Mouse (Mus musculus) lung, postnatal 0 days (tissue): ENCODE measurements around the gene Mmp24. TPM values are rescaled to one million over a fixed set of nuclear protein-coding genes. Genes with fewer than 3 reads are reported as not detected.

Experiments used
- ATAC-seq: fragments of 200-750 bp; cut with Nextera tagmentation; 2 replicates; pipeline ENCODE4 v1.8.0; 2017; ENCODE audit warnings: moderate library complexity
- DNase-seq: peaks from one replicate; pipeline ENCODE4 v3.0.0-alpha.2; 2016; ENCODE audit warnings: low spot score
- H3K27ac ChIP-seq: fragments of 300-500 bp; sonication (generic); 2 replicates; pipeline ENCODE4 v1.5.1; 2014; ENCODE audit warnings: antibody characterized with exemption, mild to moderate bottlenecking, low read length, mixed read lengths
- H3K27me3 ChIP-seq: fragments of 300-500 bp; sonication (generic); replicated peaks from 2 replicates; pipeline ENCODE4 v1.6.1; 2014; ENCODE audit warnings: low read length, mixed read lengths; ENCODE audit not compliant: insufficient read depth
- H3K36me3 ChIP-seq: fragments of 300-500 bp; sonication (generic); 2 replicates; pipeline ENCODE4 v1.6.1; 2014; ENCODE audit warnings: low read length, mixed read lengths; ENCODE audit not compliant: insufficient read depth
- H3K4me1 ChIP-seq: fragments of 300-500 bp; sonication (generic); 2 replicates; pipeline ENCODE4 v1.6.1; 2014; ENCODE audit warnings: antibody characterized with exemption, low read depth, low read length, mixed read lengths; ENCODE audit not compliant: insufficient read depth
- H3K4me2 ChIP-seq: fragments of 300-500 bp; sonication (generic); replicated peaks from 2 replicates; pipeline ENCODE4 v1.6.1; 2014; ENCODE audit warnings: low read depth, mild to moderate bottlenecking, low read length, moderate library complexity, mixed read lengths
- H3K4me3 ChIP-seq: fragments of 300-500 bp; sonication (generic); 2 replicates; pipeline ENCODE4 v1.5.1; 2014; ENCODE audit warnings: low read depth, low read length
- H3K9ac ChIP-seq: fragments of 300-500 bp; sonication (generic); replicated peaks from 2 replicates; pipeline ENCODE4 v1.6.1; 2014; ENCODE audit warnings: low read depth, mild to moderate bottlenecking
- H3K9me3 ChIP-seq: fragments of 300-500 bp; sonication (generic); 2 replicates; pipeline ENCODE4 v1.6.1; 2016; ENCODE audit warnings: low read length, mixed read lengths
- CTCF ChIP-seq: IDR thresholded peaks from 2 replicates; pipeline ENCODE4 v1.5.1; 2016; ENCODE audit warnings: antibody characterized with exemption, mild to moderate bottlenecking
- EP300 ChIP-seq: IDR thresholded peaks from 2 replicates; pipeline ENCODE4 v1.6.1; 2016; ENCODE audit warnings: antibody characterized with exemption, mild to moderate bottlenecking, control low read depth
- WGBS: fragments of 180-500 bp; shearing (Covaris S2); extraction: QIAGEN DNeasy Blood & Tissue Kit; methylation state at CpG from one replicate; pipeline ENCODE4 v1.1.7; 2014; 5-methylcytosine and 5-hydroxymethylcytosine counted together
- polyA plus RNA-seq: library from polyadenylated mRNA; unstranded; fragments of >200 nt; fragmentation: Nextera tagmentation; extraction: Ambion mirVana; gene quantifications from 2 replicates; pipeline ENCODE4 v1.2.1, GENCODE M21; 2015

Gene Mmp24
- polyA plus RNA-seq, 1 experiment from 2014 or later = 0.11 TPM

GRCm38 (mm10) chr2:155751014-155751786 lies 23.9 kb upstream of the Mmp24 start, which contains the start of gene Procr:
TSS of gene Procr (plus strand) at chr2:155751117.
- no peaks in the 10 kb centered on the region for H3K4me1 ChIP-seq
- ATAC-seq = peak; percentile 85
- no peak within 1 kb of the TSS for H3K27ac ChIP-seq
- H3K9me3 ChIP-seq = no peaks in the 10 kb centered on the region
- no peak for TF ChIP-seq CTCF
- no peak for TF ChIP-seq EP300
- H3K4me2 ChIP-seq = peak within 1 kb of the TSS; percentile 60
- H3K9ac ChIP-seq = peak within 1 kb of the TSS; percentile 29
- DNase-seq = peak; percentile 73
- H3K27me3 ChIP-seq = no peaks in the 10 kb centered on the region
- H3K36me3 ChIP-seq = no peaks in the 10 kb centered on the region
- 2% methylated on average over 25 of the region's 25 CpGs for WGBS
- peak within 1 kb of the TSS; percentile 39 for H3K4me3 ChIP-seq

- Histone ChIP-seq H3K27me3 (no peaks in the 10 kb centered on the region), H3K4me1 (no peaks in the 10 kb centered on the region), H3K4me2 (no peak overlapping the region), H3K27ac (no peak overlapping the region), H3K4me3 (no peak overlapping the region), H3K9me3 (no peaks in the 10 kb centered on the region), H3K36me3 (no peaks in the 10 kb centered on the region), H3K9ac (no peak overlapping the region)
- ATAC-seq (peak; percentile 54), DNase-seq (peak; percentile 72)
- WGBS = 5% methylated on average over 1 of the region's 1 CpGs
- no peak for TF ChIP-seq EP300
- TF ChIP-seq CTCF = peak; percentile 76
Observed at GRCm38 (mm10) chr2:155755746-155756145, 19.4 kb upstream of the Mmp24 start.

- TF ChIP-seq CTCF = peak; percentile 66
- no peak for TF ChIP-seq EP300
- Histone ChIP-seq H3K27ac (no peak overlapping the region), H3K36me3 (no peaks in the 10 kb centered on the region), H3K9me3 (no peaks in the 10 kb centered on the region), H3K9ac (no peak overlapping the region), H3K4me3 (no peak overlapping the region), H3K4me2 (no peak overlapping the region), H3K4me1 (no peaks in the 10 kb centered on the region), H3K27me3 (no peaks in the 10 kb centered on the region)
- ATAC-seq = peak; percentile 67
- 58% methylated on average over 14 of the region's 14 CpGs for WGBS
- peak; percentile 51 for DNase-seq
Observed at GRCm38 (mm10) chr2:155756855-155757566, 18.1 kb upstream of the Mmp24 start.

DNA sequence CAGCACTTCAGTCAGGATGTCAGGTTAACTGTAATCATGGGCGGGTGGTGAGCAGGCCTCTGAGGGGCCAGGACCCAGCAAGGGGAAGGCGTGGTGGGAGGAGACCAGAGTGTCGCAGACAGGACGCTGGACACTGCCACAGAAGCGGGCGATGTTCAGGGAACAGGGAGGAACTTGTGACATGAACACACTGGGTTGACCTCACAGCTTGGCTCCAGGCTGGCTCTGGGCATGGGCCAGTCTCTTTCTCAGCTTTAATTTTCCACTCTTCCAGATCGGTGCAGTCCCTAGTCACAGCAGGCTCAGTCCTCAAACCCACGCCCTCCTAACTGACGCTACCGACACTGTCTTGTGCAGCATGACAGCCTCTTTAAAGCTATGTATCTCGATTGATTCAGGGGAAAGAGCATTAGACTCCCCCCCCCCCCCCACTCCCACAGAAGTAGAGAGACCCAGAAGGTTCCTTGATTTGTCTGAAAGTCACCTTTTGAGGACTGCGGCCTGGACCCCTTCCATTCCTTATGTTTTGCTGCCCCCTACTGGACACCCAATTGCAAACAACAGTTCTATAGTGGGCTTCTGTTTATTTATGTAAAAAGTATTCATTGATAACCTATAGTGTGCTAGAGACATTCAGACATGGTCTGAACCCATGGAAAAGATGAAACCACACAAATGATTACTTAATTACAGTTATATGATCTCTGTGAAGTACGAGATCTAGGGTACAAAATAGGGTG lies 10.3 kb upstream of the Mmp24 start:
- H3K9me3 ChIP-seq = no peaks in the 10 kb centered on the region
- WGBS = 43% methylated on average over 13 of the region's 13 CpGs
- no peaks in the 10 kb centered on the region for H3K36me3 ChIP-seq
- TF ChIP-seq EP300 (no peak), CTCF (peak; percentile 85)
- no peak overlapping the region for H3K27ac ChIP-seq
- no peaks in the 10 kb centered on the region for H3K27me3 ChIP-seq
- no peak overlapping the region for H3K4me2 ChIP-seq
- H3K9ac ChIP-seq = no peak overlapping the region
- H3K4me3 ChIP-seq = no peak overlapping the region
- peak; percentile 83 for DNase-seq
- peak; percentile 62 for ATAC-seq
- H3K4me1 ChIP-seq = no peaks in the 10 kb centered on the region

DNA sequence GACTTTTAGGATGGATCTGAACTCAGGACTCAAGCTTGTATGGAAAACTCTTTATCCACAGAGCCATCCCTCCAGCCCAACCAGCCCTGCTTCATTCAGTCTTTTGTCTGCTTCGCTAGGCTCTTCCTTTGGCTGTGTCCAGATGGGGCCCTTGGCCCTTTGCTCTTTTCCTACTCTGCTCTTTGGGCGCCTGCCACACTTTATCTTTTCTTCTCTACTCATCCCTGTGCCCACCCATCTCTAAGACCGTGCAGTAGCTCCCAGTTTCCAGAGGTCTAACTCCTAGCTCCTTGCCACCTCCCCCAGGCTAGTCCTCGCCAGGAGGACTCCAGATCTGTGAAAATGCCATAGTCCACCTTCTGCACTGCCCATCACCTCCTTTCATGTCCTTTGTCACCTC lies 1.5 kb upstream of the Mmp24 start:
- H3K36me3 ChIP-seq = no peaks in the 10 kb centered on the region
- WGBS = 46% methylated on average over 4 of the region's 4 CpGs
- no peak overlapping the region for H3K27ac ChIP-seq
- no peak for TF ChIP-seq EP300
- TF ChIP-seq CTCF = no peak
- H3K9me3 ChIP-seq = no peaks in the 10 kb centered on the region
- DNase-seq (no peak), ATAC-seq (no peak)
- no peak overlapping the region for H3K4me3 ChIP-seq
- no peaks in the 10 kb centered on the region for H3K4me1 ChIP-seq
- peaks cover 27% of the 10 kb centered on the region for H3K27me3 ChIP-seq
- H3K4me2 ChIP-seq = no peak overlapping the region
- no peak overlapping the region for H3K9ac ChIP-seq
